Comparison of ENCODE assay signal across 22 mouse cellular contexts in genomic region chr1:178571885-178572444, GRCm38 (mm10). TPM values are rescaled to one million over a fixed set of nuclear protein-coding genes. Genes with fewer than 3 reads are reported as not detected.
DNase-seq lines count a peak whose midpoint lies in the region; ATAC-seq and TF ChIP-seq lines count a peak whose summit lies in the region.
"Had no signal": no experiment of that assay in that cellular context is flagged by ENCODE, and none has a peak within 500 bp of the region (broad histone marks: within the 10 kb centered on the region; RNA-seq: fewer than 3 reads in every experiment).

No protein-coding gene starts in this region.

- 0 out of 2 replicates have a peak, but pooled peaks cover 11% of the 10 kb centered on the region for H3K9me3 ChIP-seq in forebrain, embryonic 12.5 days
- H3K9me3 ChIP-seq in forebrain, postnatal 0 days (ENCODE audit: low read length) = peaks cover 5% of the 10 kb centered on the region; the same call in 1 of the 2 replicates
- no peaks in the 10 kb centered on the region; the same call in 1 of the 2 replicates for H3K9me3 ChIP-seq in embryonic facial prominence, embryonic 11.5 days (replicated peaks; ENCODE audit: control insufficient read depth, low read length)
- peaks cover 3% of the 10 kb centered on the region; the same call in 1 of the 2 replicates for H3K9me3 ChIP-seq in midbrain, embryonic 11.5 days (ENCODE audit: control insufficient read depth, low read length)
- H3K9me3 ChIP-seq: intestine, embryonic 15.5 days had no signal

- peaks cover 12% of the 10 kb centered on the region; the same call in 1 of the 2 replicates for H3K27me3 ChIP-seq in forebrain, embryonic 12.5 days
- H3K27me3 ChIP-seq in forebrain, postnatal 0 days (ENCODE audit: insufficient read depth, low read length) = no peaks in the 10 kb centered on the region
- no peaks in the 10 kb centered on the region for H3K27me3 ChIP-seq in embryonic facial prominence, embryonic 11.5 days (ENCODE audit: control insufficient read depth, insufficient read depth, low read length)
- no peaks in the 10 kb centered on the region for H3K27me3 ChIP-seq in midbrain, embryonic 11.5 days (ENCODE audit: control insufficient read depth, insufficient read depth, low read length)
- H3K27me3 ChIP-seq: hindbrain, embryonic 12.5 days; intestine, embryonic 15.5 days; neural tube, embryonic 12.5 days had no signal

- TF ChIP-seq CTCF in forebrain, postnatal 0 days (IDR thresholded peaks at IDR 0.05; ENCODE audit: low read depth) = no peak

- no peak for DNase-seq in forebrain, postnatal 0 days
- peak; percentile 46 for DNase-seq in Muller cell, postnatal 12 days (ENCODE audit: inconsistent ontology term)
- peak; percentile 37 for DNase-seq in embryonic facial prominence, embryonic 11.5 days (ENCODE audit: low spot score)
- peak; percentile 86 for DNase-seq in midbrain, embryonic 11.5 days (ENCODE audit: low spot score, missing footprints)
- no peak for DNase-seq in lung, postnatal 10 days
- no peak for DNase-seq in kidney, adult 11 months
- no peak for DNase-seq in T-cell, adult 2 months (ENCODE audit: low spot score)
- DNase-seq: adrenal gland, adult 2 months; cerebellum, adult 11 months; cerebellum, postnatal 36 days; gastrocnemius, postnatal 10 days; heart, adult 2 months; liver; lung, adult 18-20 months; right cerebral cortex, postnatal 25 days; thymus, postnatal 14 days had no signal

- H3K4me2 ChIP-seq in forebrain, embryonic 12.5 days = no peak overlapping the region
- no peak overlapping the region for H3K4me2 ChIP-seq in forebrain, postnatal 0 days (ENCODE audit: low read depth)
- no peak overlapping the region for H3K4me2 ChIP-seq in embryonic facial prominence, embryonic 11.5 days (ENCODE audit: low read depth, low read length)
- no peak overlapping the region for H3K4me2 ChIP-seq in midbrain, embryonic 11.5 days
- H3K4me2 ChIP-seq: hindbrain, embryonic 12.5 days; intestine, embryonic 15.5 days; neural tube, embryonic 12.5 days had no signal

- H3K4me3 ChIP-seq in forebrain, embryonic 12.5 days (replicated peaks) = no peak overlapping the region
- H3K4me3 ChIP-seq in forebrain, postnatal 0 days (ENCODE audit: low read depth, low read length) = no peak overlapping the region
- H3K4me3 ChIP-seq in embryonic facial prominence, embryonic 11.5 days (ENCODE audit: low read depth, low read length) = no peak overlapping the region
- H3K4me3 ChIP-seq in midbrain, embryonic 11.5 days (ENCODE audit: low read depth, low read length) = no peak overlapping the region
- H3K4me3 ChIP-seq: heart, adult 2 months; hindbrain, embryonic 12.5 days; intestine, embryonic 15.5 days; layer of hippocampus, adult 2 months; neural tube, embryonic 12.5 days had no signal

- peak; percentile 36; the same call in 1 of the 2 replicates for ATAC-seq in forebrain, embryonic 12.5 days (ENCODE audit: low FRiP score)
- no peak for ATAC-seq in forebrain, postnatal 0 days
- ATAC-seq in embryonic facial prominence, embryonic 11.5 days (replicated peaks; ENCODE audit: insufficient number of reproducible peaks, low FRiP score, low TSS enrichment, low read depth) = 0 out of 2 replicates have a peak, but pooled peaks have one; percentile 41
- ATAC-seq in midbrain, embryonic 11.5 days (ENCODE audit: low FRiP score) = no peak
- ATAC-seq: intestine, embryonic 15.5 days had no signal

- no peaks in the 10 kb centered on the region; the same call in 1 of the 2 replicates for H3K36me3 ChIP-seq in forebrain, embryonic 12.5 days (replicated peaks)
- no peaks in the 10 kb centered on the region for H3K36me3 ChIP-seq in forebrain, postnatal 0 days (ENCODE audit: insufficient read depth)
- no peaks in the 10 kb centered on the region for H3K36me3 ChIP-seq in embryonic facial prominence, embryonic 11.5 days (replicated peaks; ENCODE audit: control insufficient read depth, insufficient read depth, low read depth, low read length)
- no peaks in the 10 kb centered on the region for H3K36me3 ChIP-seq in midbrain, embryonic 11.5 days (ENCODE audit: control insufficient read depth, insufficient read depth, low read length)
- H3K36me3 ChIP-seq: hindbrain, embryonic 12.5 days; neural tube, embryonic 12.5 days had no signal

- H3K27ac ChIP-seq in forebrain, embryonic 12.5 days = no peak overlapping the region
- no peak overlapping the region for H3K27ac ChIP-seq in forebrain, postnatal 0 days (ENCODE audit: low read depth, low read length)
- no peak overlapping the region for H3K27ac ChIP-seq in embryonic facial prominence, embryonic 11.5 days (replicated peaks; ENCODE audit: low read depth, low read length)
- no peak overlapping the region for H3K27ac ChIP-seq in midbrain, embryonic 11.5 days (ENCODE audit: low read depth, low read length)
- H3K27ac ChIP-seq: heart, adult 2 months; hindbrain, embryonic 12.5 days; intestine, embryonic 15.5 days; layer of hippocampus, adult 2 months; macrophage; neural tube, embryonic 12.5 days had no signal

- peaks cover 25% of the 10 kb centered on the region for H3K4me1 ChIP-seq in forebrain, embryonic 12.5 days
- no peaks in the 10 kb centered on the region for H3K4me1 ChIP-seq in forebrain, postnatal 0 days (ENCODE audit: insufficient read depth)
- H3K4me1 ChIP-seq in embryonic facial prominence, embryonic 11.5 days (ENCODE audit: control insufficient read depth, insufficient read depth, low read length) = peaks cover 9% of the 10 kb centered on the region
- no peaks in the 10 kb centered on the region for H3K4me1 ChIP-seq in midbrain, embryonic 11.5 days (ENCODE audit: control insufficient read depth, insufficient read depth, low read length)

- no peak overlapping the region for H3K9ac ChIP-seq in forebrain, embryonic 12.5 days
- H3K9ac ChIP-seq in forebrain, postnatal 0 days = no peak overlapping the region
- H3K9ac ChIP-seq in embryonic facial prominence, embryonic 11.5 days (replicated peaks; ENCODE audit: low read length) = no peak overlapping the region
- no peak overlapping the region for H3K9ac ChIP-seq in midbrain, embryonic 11.5 days (ENCODE audit: low read length)
- H3K9ac ChIP-seq: hindbrain, embryonic 12.5 days; intestine, embryonic 15.5 days; neural tube, embryonic 12.5 days had no signal

- 23% methylated on average over 13 of the region's 13 CpGs for WGBS in forebrain, embryonic 12.5 days
- 23% methylated on average over 13 of the region's 13 CpGs for WGBS in forebrain, postnatal 0 days
- WGBS in embryonic facial prominence, embryonic 11.5 days = 22% methylated on average over 13 of the region's 13 CpGs
- WGBS in midbrain, embryonic 11.5 days = 43% methylated on average over 13 of the region's 13 CpGs

RNA-seq across cellular contexts. Expression of gene Kif26b, which starts 43.0 kb away (rescaled TPM):
- polyA plus RNA-seq in forebrain, embryonic 12.5 days (2016; fragmentation: Nextera tagmentation; extraction: Ambion mirVana) = 6.9 and 7.0 TPM in 2 replicates
- total RNA-seq in forebrain, postnatal 0 days (2014; rRNA removed) = 24.6 and 33.7 TPM in 2 replicates
- 2.6 and 3.4 TPM in 2 replicates for polyA plus RNA-seq in forebrain, postnatal 0 days (2015; fragmentation: Nextera tagmentation; extraction: Ambion mirVana)
- polyA plus RNA-seq in embryonic facial prominence, embryonic 11.5 days (2014; fragmentation: Nextera tagmentation; extraction: Ambion mirVana) = 12.3 and 15.5 TPM in 2 replicates
- 3.3 and 3.8 TPM in 2 replicates for polyA plus RNA-seq in midbrain, embryonic 11.5 days (2014; fragmentation: Nextera tagmentation; extraction: Ambion mirVana)
- polyA plus RNA-seq: macrophage had no signal

Comparison
In these comparisons a context has a peak if more than half of its experiments do, and no peak if none do; other contexts are left out.
1. ATAC-seq: peak in forebrain, embryonic 12.5 days (single experiment) and embryonic facial prominence, embryonic 11.5 days (single experiment); none in forebrain, postnatal 0 days (single experiment) and midbrain, embryonic 11.5 days (single experiment).
2. DNase-seq: peak in Muller cell, postnatal 12 days (single experiment), embryonic facial prominence, embryonic 11.5 days (single experiment) and midbrain, embryonic 11.5 days (single experiment); none in forebrain, postnatal 0 days (single experiment), lung, postnatal 10 days (single experiment), kidney, adult 11 months (single experiment) and T-cell, adult 2 months (single experiment).